Mouse (Mus musculus) liver, adult 2 months (tissue): ENCODE measurements around the gene Cdh13.

Experiments used
- CTCF ChIP-seq: fragments of 200-500 bp; IDR thresholded peaks from 2 replicates; pipeline ENCODE4 v1.5.1; 2011; ENCODE audit warnings: low read depth, low read length, control low read depth
- POLR2A ChIP-seq: fragments of 200-500 bp; IDR thresholded peaks from 2 replicates; pipeline ENCODE4 v1.6.1; 2011; ENCODE audit warnings: low read length, control low read depth; ENCODE audit not compliant: insufficient read depth; ENCODE audit errors: extremely low read depth

DNA sequence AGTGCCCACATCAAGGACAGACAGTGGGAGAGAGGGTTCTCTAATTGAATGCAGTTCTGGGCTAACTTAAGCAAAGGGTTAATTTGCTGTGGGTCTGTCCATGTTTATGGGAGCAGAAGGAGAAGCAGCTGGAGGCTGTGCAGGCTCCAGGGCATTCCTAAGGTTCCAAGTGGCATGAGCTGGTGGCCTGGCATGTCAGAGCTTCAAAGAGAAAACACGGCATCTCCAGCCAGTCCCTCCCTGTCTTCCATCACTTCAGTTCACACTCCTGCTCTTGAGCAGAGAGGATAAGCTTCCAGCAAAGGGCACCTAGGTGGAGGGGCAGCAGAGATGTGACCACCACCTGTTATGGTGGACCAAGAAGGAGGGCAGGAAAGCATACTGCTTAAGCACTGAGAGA is 962.1 kb downstream of the Cdh13 start:
- TF ChIP-seq CTCF (no peak), POLR2A (no peak)
